Mouse (Mus musculus): ENCODE data around the gene Ccnc.
"Not testable (repeated sequence)": the region's sequence is repeated elsewhere in the genome, so short reads cannot be mapped to it uniquely, and the experiment has no call there.

Ccnc gene

GRCm38 (mm10) chr4:21726912-21727614 is 438 bp upstream of the Ccnc start:
- peak; percentile 58 for DNase-seq

- peak; percentile 11 for DNase-seq
Observed at GRCm38 (mm10) chr4:21739169-21739568, 11.7 kb downstream of the Ccnc start.

DNA sequence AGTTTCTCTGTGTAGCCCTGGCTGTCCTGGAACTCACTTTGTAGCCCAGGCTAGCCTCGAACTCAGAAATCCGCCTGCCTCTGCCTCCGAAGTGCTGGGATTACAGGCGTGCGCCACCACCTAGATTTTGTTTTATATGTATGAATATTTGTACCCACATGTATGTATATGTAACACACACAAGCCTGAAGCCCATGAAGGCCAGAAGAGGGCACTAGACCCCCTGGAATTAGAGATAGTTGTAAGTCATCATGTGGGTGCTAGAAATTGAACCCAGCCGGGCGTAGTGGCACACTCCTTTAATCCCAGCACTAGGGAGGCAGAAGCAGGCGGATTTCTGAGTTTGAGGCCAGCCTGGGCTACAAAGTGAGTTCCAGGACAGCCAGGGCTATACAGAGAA is 16.6 kb downstream of the Ccnc start:
- not testable (repeated sequence) for DNase-seq

DNA sequence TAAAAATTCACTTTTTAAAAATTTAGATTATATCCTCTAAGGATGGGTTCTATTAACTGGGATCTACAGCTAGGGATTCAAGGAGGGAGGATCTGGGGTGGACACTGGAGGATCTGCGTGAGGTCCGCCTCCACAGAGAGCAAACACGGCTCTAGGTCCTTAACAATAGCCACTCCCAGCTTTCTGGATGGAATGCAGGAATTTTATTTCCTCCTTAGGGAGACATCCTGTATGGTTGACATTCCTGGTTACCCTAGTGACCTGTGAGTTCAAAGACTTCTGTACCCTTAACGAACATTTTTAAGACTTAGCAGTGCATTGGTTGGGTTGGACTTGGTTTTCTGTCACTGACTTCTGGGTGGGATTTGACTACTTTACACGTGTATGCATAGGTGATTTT is 18.2 kb downstream of the Ccnc start:
- no peak for DNase-seq

DNA sequence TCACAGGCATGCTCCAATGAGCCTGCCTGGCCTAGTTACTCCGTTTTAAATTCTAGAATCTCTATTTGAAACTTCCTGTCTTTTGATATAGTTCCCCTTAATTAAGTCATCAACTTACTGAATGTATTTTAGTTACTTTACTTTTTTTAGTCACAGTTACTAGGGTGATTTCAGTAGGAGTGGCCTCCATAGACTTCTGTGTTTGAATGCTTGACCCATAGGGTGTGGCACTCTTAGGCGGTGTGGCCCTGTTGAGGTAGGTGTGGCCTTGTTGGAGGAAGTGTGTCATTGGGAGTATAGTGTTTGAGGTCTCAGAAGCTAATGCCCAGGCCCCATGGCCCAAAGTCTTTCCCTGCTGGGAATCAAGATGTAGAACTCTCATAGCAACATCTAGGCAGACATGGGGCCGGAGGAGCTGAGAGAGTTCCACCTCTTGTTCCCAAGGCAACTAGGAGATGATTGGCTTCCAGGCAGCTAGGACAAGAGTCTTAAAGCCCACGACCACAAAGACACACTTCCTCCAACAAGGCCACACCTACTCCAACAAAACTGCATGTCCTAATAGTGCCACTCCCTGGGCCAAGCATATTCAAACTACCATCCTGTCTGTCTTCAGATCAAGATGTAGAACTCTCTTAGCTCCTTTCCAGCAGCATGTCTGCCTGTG is 27.8 kb downstream of the Ccnc start:
- no peak for DNase-seq

- DNase-seq, result no peak
Observed at GRCm38 (mm10) chr4:21758860-21759259, 31.4 kb downstream of the Ccnc start.

DNA sequence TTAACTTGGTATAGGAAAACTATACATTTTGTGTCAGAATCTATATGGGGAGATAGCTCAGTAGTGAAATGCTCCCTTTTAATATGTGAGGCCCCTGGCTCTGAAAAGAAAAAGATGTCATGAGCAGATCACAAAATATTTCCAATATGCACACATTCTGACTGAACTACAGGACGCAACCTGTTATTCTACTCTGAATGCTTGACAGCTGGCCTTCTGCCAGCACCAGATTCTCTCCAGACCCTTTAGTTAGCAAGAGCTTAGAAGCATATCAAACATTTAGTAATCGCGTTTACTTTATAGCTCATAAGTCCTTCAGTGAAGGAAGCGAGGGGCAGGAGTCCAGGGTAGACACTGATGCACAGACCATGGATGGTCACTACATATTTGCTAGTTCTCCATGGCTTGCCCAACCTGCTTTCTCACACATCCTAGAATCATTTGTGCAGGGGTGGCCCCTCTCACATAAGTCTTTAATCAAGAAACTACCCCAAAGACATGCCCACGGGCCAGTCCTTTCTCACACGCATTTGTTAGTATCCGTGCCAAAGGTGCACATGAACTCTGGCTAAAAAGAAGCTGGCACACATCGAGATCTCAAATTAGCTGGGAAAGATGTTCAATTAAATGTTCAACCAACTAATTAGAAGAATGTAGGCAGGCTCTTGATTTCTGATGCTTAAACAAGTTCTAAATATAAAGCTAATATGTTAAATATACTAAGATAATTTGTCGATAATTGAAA is 34.1 kb downstream of the Ccnc start:
- DNase-seq, result peak; percentile 4

GRCm38 (mm10) chr4:21763827-21764226 is 36.3 kb downstream of the Ccnc start:
- DNase-seq, result no peak

- DNase-seq, result no peak
Observed at GRCm38 (mm10) chr4:21766171-21766862, 38.8 kb downstream of the Ccnc start.

GRCm38 (mm10) chr4:21766863-21767304 is 39.4 kb downstream of the Ccnc start, which contains the start of the genes Usp45 and Tstd3:
Gene Usp45, plus strand, starts transcription at chr4:21767156.
Gene Tstd3, minus strand, starts transcription at chr4:21767212.
- peak; percentile 87 for DNase-seq

DNA sequence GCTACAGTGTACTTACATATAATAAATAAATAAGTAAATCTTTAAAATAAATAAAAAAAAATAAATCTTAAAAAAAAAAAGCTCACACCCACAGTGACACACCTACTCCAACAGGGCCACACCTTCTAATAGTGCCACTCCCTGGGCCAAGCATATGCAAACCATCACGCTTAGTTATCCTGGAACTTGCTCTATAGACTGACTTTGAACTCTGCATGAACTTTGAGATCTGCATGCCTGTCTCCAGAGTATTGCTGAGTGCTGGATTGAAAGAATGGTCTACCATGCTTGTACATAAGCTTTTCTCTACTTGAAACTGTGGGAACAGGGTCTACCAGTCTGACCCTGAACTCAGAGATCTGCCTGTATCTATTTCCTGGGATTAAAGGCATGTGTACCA is 43.6 kb downstream of the Ccnc start:
- no peak for DNase-seq

GRCm38 (mm10) chr4:21772306-21772705 is 44.8 kb downstream of the Ccnc start:
- no peak for DNase-seq

GRCm38 (mm10) chr4:21776091-21776945 is 48.8 kb downstream of the Ccnc start:
- DNase-seq, result peak; percentile 93

- DNase-seq, result no peak
Observed at GRCm38 (mm10) chr4:21776946-21777265, 49.4 kb downstream of the Ccnc start.

DNA sequence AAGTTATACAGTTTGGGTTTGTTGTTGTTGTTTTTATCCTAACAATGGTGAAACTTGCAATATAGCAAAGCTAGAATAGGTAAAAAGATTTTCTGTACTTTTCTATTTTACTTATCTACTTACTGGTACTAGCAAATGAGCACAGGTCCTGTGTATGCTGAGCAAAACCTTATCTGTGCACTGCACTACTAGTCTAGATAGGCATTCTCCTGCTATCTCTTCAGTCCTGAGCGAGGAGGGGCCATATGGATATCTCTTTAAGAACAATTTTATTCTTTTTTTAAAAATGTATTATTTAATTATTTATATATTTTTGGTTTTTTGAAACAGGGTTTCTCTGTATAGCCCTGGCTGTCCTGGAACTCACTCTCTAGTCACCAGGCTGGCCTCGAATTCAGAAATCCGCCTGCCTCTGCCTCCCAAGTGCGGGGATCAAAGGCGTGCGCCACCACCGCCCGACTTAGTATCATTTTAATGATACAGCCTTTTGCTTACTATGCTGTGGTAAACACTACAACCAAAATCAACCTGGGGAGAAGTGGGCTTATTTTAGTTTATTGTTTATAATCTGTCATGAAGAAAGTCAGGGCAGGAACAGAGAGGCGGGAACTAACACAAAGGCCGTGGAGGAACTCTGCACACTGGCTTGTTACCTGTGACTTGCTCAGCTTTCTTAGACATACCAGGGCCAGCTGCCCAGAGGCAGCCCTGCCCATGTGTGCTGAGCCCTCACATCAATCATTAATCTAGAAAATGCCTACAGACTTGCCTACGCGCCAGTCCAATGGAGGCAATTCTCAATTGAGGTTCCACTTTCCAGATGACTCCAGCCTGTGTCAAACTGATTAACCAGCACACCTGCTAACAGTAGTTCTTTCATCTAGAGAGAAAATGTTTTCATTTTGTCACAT is 53.6 kb downstream of the Ccnc start:
- DNase-seq, result no peak

DNA sequence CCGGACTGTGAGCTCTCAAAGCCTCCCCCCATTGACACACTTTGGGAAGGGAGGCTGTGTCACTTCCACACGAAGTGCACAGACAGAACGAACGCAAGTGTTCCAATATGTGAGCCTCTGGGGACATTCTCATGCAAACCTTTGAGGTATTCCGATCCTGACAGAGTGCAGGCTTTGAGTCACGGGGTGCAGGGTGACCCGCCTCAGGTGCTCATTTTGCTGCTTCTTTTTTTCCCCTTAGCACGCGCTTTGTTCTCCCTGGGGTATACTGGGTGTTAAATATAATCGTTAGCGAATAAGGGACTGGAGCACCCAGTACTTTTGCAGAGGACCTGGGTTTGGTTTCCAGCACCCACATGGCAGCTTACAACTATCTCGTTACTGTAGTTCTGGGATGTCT is 58.8 kb downstream of the Ccnc start:
- no peak for DNase-seq

DNA sequence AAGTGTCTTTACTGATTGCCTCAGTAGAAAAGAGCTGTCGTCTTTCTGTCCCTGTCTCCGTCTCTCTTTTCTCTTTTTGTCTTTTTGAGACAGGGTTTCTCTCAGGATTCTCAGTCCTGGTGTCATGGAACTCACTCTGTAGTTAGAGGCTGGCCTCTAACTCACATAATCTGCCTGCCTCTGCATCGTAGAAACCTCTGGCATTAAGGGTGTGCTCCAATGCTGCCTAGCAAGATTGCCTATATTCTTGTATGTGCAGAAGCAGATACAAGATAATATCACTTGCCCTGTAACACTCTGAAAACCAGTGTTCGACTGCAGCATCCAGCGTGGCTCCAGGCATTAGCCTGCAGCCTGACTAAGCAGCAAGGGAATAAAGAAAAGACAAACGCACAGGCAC is 61.4 kb downstream of the Ccnc start:
- DNase-seq, result no peak

- DNase-seq, result no peak
Observed at GRCm38 (mm10) chr4:21789836-21790235, 62.3 kb downstream of the Ccnc start.

DNA sequence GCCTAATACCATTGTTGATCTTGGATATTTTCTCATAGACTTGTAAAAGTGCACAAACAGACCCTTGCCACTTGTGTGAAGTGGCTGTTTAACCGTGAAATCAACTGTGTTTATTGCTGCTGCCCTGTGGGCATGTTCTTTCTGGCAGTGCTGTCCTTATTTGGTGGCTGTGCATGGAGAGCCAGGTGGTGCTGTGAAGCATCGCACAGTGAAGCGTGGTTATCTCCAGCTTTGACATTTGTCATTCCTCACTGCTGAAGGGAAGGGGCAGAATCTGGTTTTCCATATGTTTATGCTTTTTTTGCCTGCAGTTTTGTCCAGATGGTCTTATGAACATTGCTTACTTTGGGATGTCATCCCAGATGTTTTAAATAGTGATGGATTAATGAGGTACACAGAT is 66.1 kb downstream of the Ccnc start:
- DNase-seq, result no peak

DNA sequence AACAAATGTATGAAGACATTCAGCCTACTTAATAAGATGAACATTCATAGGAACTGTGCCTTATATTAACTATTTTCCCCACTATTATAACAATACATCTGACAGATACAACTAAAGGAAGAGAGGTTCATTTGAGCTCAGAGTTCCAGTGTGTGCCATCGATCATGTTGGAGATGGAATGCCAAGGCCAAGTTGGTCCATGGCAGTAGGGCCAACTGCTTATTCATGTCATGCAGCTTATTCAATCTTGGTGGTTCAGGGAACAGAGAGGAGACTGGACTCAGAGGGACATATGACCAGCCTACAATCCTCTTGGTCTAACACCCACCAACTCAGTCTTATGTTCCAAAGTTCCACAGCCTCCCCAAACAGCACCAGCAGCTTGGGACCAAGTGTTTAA is 73.5 kb downstream of the Ccnc start:
- DNase-seq, result no peak

- no peak for DNase-seq
Observed at GRCm38 (mm10) chr4:21801620-21802019, 74.1 kb downstream of the Ccnc start.

Data from lung, postnatal 10 days (tissue).